Mouse (Mus musculus): ENCODE results near the gene Foxj3. TPM values are rescaled to one million over a fixed set of nuclear protein-coding genes. Genes with fewer than 3 reads are reported as not detected.

Foxj3 gene
- polyA plus RNA-seq, 1 experiment from 2014 or later, result 23.4 TPM

- no peaks in the 10 kb centered on the region for H3K27me3 ChIP-seq (ENCODE audit: control insufficient read depth, insufficient read depth, low read length)
- H3K9ac ChIP-seq (ENCODE audit: low read depth, low read length), result no peak overlapping the region
- no peaks in the 10 kb centered on the region for H3K4me1 ChIP-seq (replicated peaks; ENCODE audit: control insufficient read depth, insufficient read depth, low read length)
- WGBS, result 91% methylated on average over 2 of the region's 2 CpGs
- no peak overlapping the region for H3K4me3 ChIP-seq (ENCODE audit: low read depth, low read length)
- no peaks in the 10 kb centered on the region for H3K36me3 ChIP-seq (ENCODE audit: control insufficient read depth, insufficient read depth, low read length)
- no peak overlapping the region for H3K27ac ChIP-seq (ENCODE audit: low read depth, low read length)
- ATAC-seq (ENCODE audit: low FRiP score), result no peak
- DNase-seq (ENCODE audit: low spot score), result no peak
- no peaks in the 10 kb centered on the region for H3K9me3 ChIP-seq (ENCODE audit: control insufficient read depth, low read length)
- H3K4me2 ChIP-seq (replicated peaks; ENCODE audit: low read depth, low read length), result no peak overlapping the region
These were observed 52.6 kb downstream of the Foxj3 start for GRCm38 (mm10) chr4:119589423-119589822.

- H3K27ac ChIP-seq (ENCODE audit: low read depth, low read length), result no peak overlapping the region
- H3K27me3 ChIP-seq (ENCODE audit: control insufficient read depth, insufficient read depth, low read length), result no peaks in the 10 kb centered on the region
- no peak overlapping the region for H3K9ac ChIP-seq (ENCODE audit: low read depth, low read length)
- no peaks in the 10 kb centered on the region for H3K9me3 ChIP-seq (ENCODE audit: control insufficient read depth, low read length)
- no peak overlapping the region for H3K4me3 ChIP-seq (ENCODE audit: low read depth, low read length)
- ATAC-seq (ENCODE audit: low FRiP score) (no peak), DNase-seq (ENCODE audit: low spot score) (no peak)
- no peaks in the 10 kb centered on the region for H3K36me3 ChIP-seq (ENCODE audit: control insufficient read depth, insufficient read depth, low read length)
- no peaks in the 10 kb centered on the region for H3K4me1 ChIP-seq (replicated peaks; ENCODE audit: control insufficient read depth, insufficient read depth, low read length)
- H3K4me2 ChIP-seq (replicated peaks; ENCODE audit: low read depth, low read length), result no peak overlapping the region
- 88% methylated on average over 1 of the region's 1 CpGs for WGBS
These were observed 53.2 kb downstream of the Foxj3 start for GRCm38 (mm10) chr4:119590027-119590426.

- H3K4me2 ChIP-seq (replicated peaks; ENCODE audit: low read depth, low read length), result no peak overlapping the region
- H3K36me3 ChIP-seq (ENCODE audit: control insufficient read depth, insufficient read depth, low read length), result no peaks in the 10 kb centered on the region
- H3K9ac ChIP-seq (ENCODE audit: low read depth, low read length), result no peak overlapping the region
- no peak for ATAC-seq (ENCODE audit: low FRiP score)
- DNase-seq (ENCODE audit: low spot score), result no peak
- no peak overlapping the region for H3K27ac ChIP-seq (ENCODE audit: low read depth, low read length)
- no peaks in the 10 kb centered on the region for H3K4me1 ChIP-seq (replicated peaks; ENCODE audit: control insufficient read depth, insufficient read depth, low read length)
- 73% methylated on average over 3 of the region's 3 CpGs for WGBS
- H3K27me3 ChIP-seq (ENCODE audit: control insufficient read depth, insufficient read depth, low read length), result no peaks in the 10 kb centered on the region
- no peaks in the 10 kb centered on the region for H3K9me3 ChIP-seq (ENCODE audit: control insufficient read depth, low read length)
- H3K4me3 ChIP-seq (ENCODE audit: low read depth, low read length), result no peak overlapping the region
These were observed 55.7 kb downstream of the Foxj3 start for GRCm38 (mm10) chr4:119592479-119592878.

GRCm38 (mm10) chr4:119594331-119594730 lies 57.5 kb downstream of the Foxj3 start:
- Histone ChIP-seq H3K36me3 (ENCODE audit: control insufficient read depth, insufficient read depth, low read length) (no peaks in the 10 kb centered on the region), H3K4me3 (ENCODE audit: low read depth, low read length) (no peak overlapping the region), H3K9me3 (ENCODE audit: control insufficient read depth, low read length) (no peaks in the 10 kb centered on the region), H3K9ac (ENCODE audit: low read depth, low read length) (no peak overlapping the region), H3K27ac (ENCODE audit: low read depth, low read length) (no peak overlapping the region), H3K27me3 (ENCODE audit: control insufficient read depth, insufficient read depth, low read length) (no peaks in the 10 kb centered on the region), H3K4me1 (replicated peaks; ENCODE audit: control insufficient read depth, insufficient read depth, low read length) (no peaks in the 10 kb centered on the region), H3K4me2 (replicated peaks; ENCODE audit: low read depth, low read length) (no peak overlapping the region)
- WGBS, result over 99% methylated on average over 14 of the region's 14 CpGs
- ATAC-seq (ENCODE audit: low FRiP score), result no peak
- no peak for DNase-seq (ENCODE audit: low spot score)

GRCm38 (mm10) chr4:119599605-119600004 lies 62.8 kb downstream of the Foxj3 start:
- no peaks in the 10 kb centered on the region for H3K36me3 ChIP-seq (ENCODE audit: control insufficient read depth, insufficient read depth, low read length)
- no peak overlapping the region for H3K9ac ChIP-seq (ENCODE audit: low read depth, low read length)
- DNase-seq (ENCODE audit: low spot score) (no peak), ATAC-seq (ENCODE audit: low FRiP score) (no peak)
- H3K27ac ChIP-seq (ENCODE audit: low read depth, low read length), result no peak overlapping the region
- WGBS, result 80% methylated on average over 1 of the region's 1 CpGs
- no peaks in the 10 kb centered on the region for H3K9me3 ChIP-seq (ENCODE audit: control insufficient read depth, low read length)
- no peaks in the 10 kb centered on the region for H3K27me3 ChIP-seq (ENCODE audit: control insufficient read depth, insufficient read depth, low read length)
- no peaks in the 10 kb centered on the region for H3K4me1 ChIP-seq (replicated peaks; ENCODE audit: control insufficient read depth, insufficient read depth, low read length)
- H3K4me3 ChIP-seq (ENCODE audit: low read depth, low read length), result no peak overlapping the region
- H3K4me2 ChIP-seq (replicated peaks; ENCODE audit: low read depth, low read length), result no peak overlapping the region

GRCm38 (mm10) chr4:119609488-119609887 lies 72.7 kb downstream of the Foxj3 start:
- no peak overlapping the region for H3K4me3 ChIP-seq (ENCODE audit: low read depth, low read length)
- H3K27me3 ChIP-seq (ENCODE audit: control insufficient read depth, insufficient read depth, low read length), result no peaks in the 10 kb centered on the region
- no peak overlapping the region for H3K9ac ChIP-seq (ENCODE audit: low read depth, low read length)
- H3K36me3 ChIP-seq (ENCODE audit: control insufficient read depth, insufficient read depth, low read length), result no peaks in the 10 kb centered on the region
- no peaks in the 10 kb centered on the region for H3K4me1 ChIP-seq (replicated peaks; ENCODE audit: control insufficient read depth, insufficient read depth, low read length)
- H3K4me2 ChIP-seq (replicated peaks; ENCODE audit: low read depth, low read length), result no peak overlapping the region
- no peak overlapping the region for H3K27ac ChIP-seq (ENCODE audit: low read depth, low read length)
- ATAC-seq (ENCODE audit: low FRiP score) (no peak), DNase-seq (ENCODE audit: low spot score) (no peak)
- no peaks in the 10 kb centered on the region for H3K9me3 ChIP-seq (ENCODE audit: control insufficient read depth, low read length)
- 96% methylated on average over 1 of the region's 1 CpGs for WGBS

- Histone ChIP-seq H3K27ac (ENCODE audit: low read depth, low read length) (no peak overlapping the region), H3K4me3 (ENCODE audit: low read depth, low read length) (no peak overlapping the region), H3K36me3 (ENCODE audit: control insufficient read depth, insufficient read depth, low read length) (no peaks in the 10 kb centered on the region), H3K4me2 (replicated peaks; ENCODE audit: low read depth, low read length) (no peak overlapping the region), H3K27me3 (ENCODE audit: control insufficient read depth, insufficient read depth, low read length) (no peaks in the 10 kb centered on the region), H3K9ac (ENCODE audit: low read depth, low read length) (no peak overlapping the region), H3K9me3 (ENCODE audit: control insufficient read depth, low read length) (no peaks in the 10 kb centered on the region), H3K4me1 (replicated peaks; ENCODE audit: control insufficient read depth, insufficient read depth, low read length) (no peaks in the 10 kb centered on the region)
- ATAC-seq (ENCODE audit: low FRiP score) (no peak), DNase-seq (ENCODE audit: low spot score) (no peak)
- 71% methylated on average over 1 of the region's 1 CpGs for WGBS
These were observed 77.3 kb downstream of the Foxj3 start for GRCm38 (mm10) chr4:119614078-119614477.

GRCm38 (mm10) chr4:119614724-119615123 lies 77.9 kb downstream of the Foxj3 start:
- H3K4me3 ChIP-seq (ENCODE audit: low read depth, low read length), result no peak overlapping the region
- H3K9ac ChIP-seq (ENCODE audit: low read depth, low read length), result no peak overlapping the region
- no peak overlapping the region for H3K4me2 ChIP-seq (replicated peaks; ENCODE audit: low read depth, low read length)
- H3K27ac ChIP-seq (ENCODE audit: low read depth, low read length), result no peak overlapping the region
- DNase-seq (ENCODE audit: low spot score), result no peak
- no peaks in the 10 kb centered on the region for H3K9me3 ChIP-seq (ENCODE audit: control insufficient read depth, low read length)
- no peaks in the 10 kb centered on the region for H3K4me1 ChIP-seq (replicated peaks; ENCODE audit: control insufficient read depth, insufficient read depth, low read length)
- no peaks in the 10 kb centered on the region for H3K27me3 ChIP-seq (ENCODE audit: control insufficient read depth, insufficient read depth, low read length)
- H3K36me3 ChIP-seq (ENCODE audit: control insufficient read depth, insufficient read depth, low read length), result no peaks in the 10 kb centered on the region
- no peak for ATAC-seq (ENCODE audit: low FRiP score)
- WGBS, result 85% methylated on average over 4 of the region's 4 CpGs

GRCm38 (mm10) chr4:119626081-119626645 lies 89.4 kb downstream of the Foxj3 start:
- 65% methylated on average over 7 of the region's 7 CpGs for WGBS
- no peaks in the 10 kb centered on the region for H3K36me3 ChIP-seq (ENCODE audit: control insufficient read depth, insufficient read depth, low read length)

More at GRCm38 (mm10) chr4:119626081-119626645, 89.4 kb downstream of the Foxj3 start:
- DNase-seq (ENCODE audit: low spot score) (no peak), ATAC-seq (ENCODE audit: low FRiP score) (no peak)
- H3K9me3 ChIP-seq (ENCODE audit: control insufficient read depth, low read length), result no peaks in the 10 kb centered on the region
- no peak overlapping the region for H3K4me2 ChIP-seq (replicated peaks; ENCODE audit: low read depth, low read length)
- no peaks in the 10 kb centered on the region for H3K4me1 ChIP-seq (replicated peaks; ENCODE audit: control insufficient read depth, insufficient read depth, low read length)
- no peaks in the 10 kb centered on the region for H3K27me3 ChIP-seq (ENCODE audit: control insufficient read depth, insufficient read depth, low read length)
- no peak overlapping the region for H3K27ac ChIP-seq (ENCODE audit: low read depth, low read length)
- H3K4me3 ChIP-seq (ENCODE audit: low read depth, low read length), result no peak overlapping the region
- H3K9ac ChIP-seq (ENCODE audit: low read depth, low read length), result no peak overlapping the region

Measured in hindbrain, embryonic 11.5 days (tissue).